Mouse (Mus musculus): Measurements from ENCODE around the gene Arhgap6.

DNA sequence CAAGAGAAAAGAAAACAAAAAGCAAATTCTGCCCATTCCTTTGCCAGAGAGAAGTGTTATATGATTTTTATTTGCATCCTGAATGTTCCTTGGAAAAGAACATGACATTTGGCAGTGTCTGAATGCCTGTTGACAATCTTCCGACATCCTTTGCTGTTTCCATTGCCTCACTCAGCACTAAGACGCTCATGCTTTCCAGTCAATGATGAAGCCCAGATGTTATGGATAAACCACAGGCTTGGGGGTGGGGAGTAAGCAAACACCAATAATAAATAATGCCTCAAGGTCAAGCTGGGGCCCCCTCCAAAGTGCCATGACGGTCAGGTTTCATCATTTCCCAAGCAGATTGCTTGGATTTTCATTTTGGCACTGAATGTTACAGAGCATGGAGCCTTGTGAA, 109.2 kb downstream of the Arhgap6 start:
- TF ChIP-seq POLR2A (IDR thresholded peaks at IDR 0.05; ENCODE audit: insufficient read depth, low read depth, low read length): no peak
- TF ChIP-seq CTCF (IDR thresholded peaks at IDR 0.05): no peak

Data from heart, adult 2 months (tissue).